9 mouse cellular contexts compared by ENCODE assay signal in genomic region chr17:66416841-66417313, GRCm38 (mm10). TPM values are rescaled to one million over a fixed set of nuclear protein-coding genes. Genes with fewer than 3 reads are reported as not detected.
DNase-seq lines count a peak whose midpoint lies in the region; ATAC-seq and TF ChIP-seq lines count a peak whose summit lies in the region.
"Had no signal": no experiment of that assay in that cellular context is flagged by ENCODE, and none has a peak within 500 bp of the region (broad histone marks: within the 10 kb centered on the region; RNA-seq: fewer than 3 reads in every experiment).

No protein-coding gene starts in this region.

- TF ChIP-seq CTCF in cerebellum, adult 2 months (IDR thresholded peaks at IDR 0.05; ENCODE audit: borderline replicate concordance, insufficient read depth, low read depth, low read length): 0 out of 2 replicates have a peak, but pooled peaks have one; percentile 12
- TF ChIP-seq CTCF in kidney, postnatal 0 days (IDR thresholded peaks at IDR 0.05; ENCODE audit: low read depth): peak; percentile 35; the same call in 1 of the 2 replicates
- TF ChIP-seq CTCF in lung, embryonic 14.5 days (IDR thresholded peaks at IDR 0.05; ENCODE audit: low read depth): peak; percentile 38

- H3K27me3 ChIP-seq in cerebellum, adult 2 months (ENCODE audit: control insufficient read depth, insufficient read depth, low read length): no peaks in the 10 kb centered on the region
- no peaks in the 10 kb centered on the region for H3K27me3 ChIP-seq in kidney, postnatal 0 days (ENCODE audit: insufficient read depth, low read length)
- H3K27me3 ChIP-seq in lung, embryonic 14.5 days (ENCODE audit: insufficient read depth, low read length): no peaks in the 10 kb centered on the region

- H3K4me2 ChIP-seq in kidney, postnatal 0 days (ENCODE audit: low read length): peak overlapping the region; percentile 58
- peak overlapping the region; percentile 58 for H3K4me2 ChIP-seq in lung, embryonic 14.5 days

- 0 out of 2 replicates have a peak overlapping the region, but pooled peaks have one; percentile 40 for H3K9ac ChIP-seq in kidney, postnatal 0 days (ENCODE audit: low read depth, low read length)
- H3K9ac ChIP-seq in lung, embryonic 14.5 days: peak overlapping the region; percentile 33
- H3K9ac ChIP-seq: liver, embryonic 14.5 days had no signal

- peak overlapping the region; percentile 47; the same call in 1 of the 2 replicates for H3K27ac ChIP-seq in cerebellum, adult 2 months (ENCODE audit: insufficient read depth, low read length)
- peak overlapping the region; percentile 21; the same call in 1 of the 2 replicates for H3K27ac ChIP-seq in kidney, postnatal 0 days
- no peak overlapping the region; the same call in 1 of the 2 replicates for H3K27ac ChIP-seq in lung, embryonic 14.5 days (ENCODE audit: low read depth)
- H3K27ac ChIP-seq: liver, embryonic 14.5 days had no signal

- peak; percentile 59 for DNase-seq in adrenal gland, adult 2 months
- peak; percentile 57 to 65 for DNase-seq in cerebellum, adult 2 months
- peak; percentile 40 for DNase-seq in gastrocnemius, postnatal 10 days
- peak; percentile 90 for DNase-seq in kidney, postnatal 0 days (ENCODE audit: low spot score)
- peak; percentile 83 for DNase-seq in lung, embryonic 14.5 days
- DNase-seq in right cerebral cortex, adult 18-20 months: peak; percentile 60
- DNase-seq in spleen, adult 12 weeks (ENCODE audit: low spot score): no peak
- no peak for DNase-seq in urinary bladder, adult 2 months (ENCODE audit: low spot score)

- 3% methylated on average over 14 of the region's 14 CpGs for WGBS in cerebellum, adult 2 months
- 3% methylated on average over 14 of the region's 14 CpGs for WGBS in kidney, postnatal 0 days
- 17% methylated on average over 14 of the region's 14 CpGs for WGBS in lung, embryonic 14.5 days

- H3K4me1 ChIP-seq in cerebellum, adult 2 months (ENCODE audit: control insufficient read depth, insufficient read depth, low read length): peaks cover 49% of the 10 kb centered on the region
- peaks cover 14% of the 10 kb centered on the region for H3K4me1 ChIP-seq in kidney, postnatal 0 days (replicated peaks; ENCODE audit: insufficient read depth, low read length)
- peaks cover 20% of the 10 kb centered on the region for H3K4me1 ChIP-seq in lung, embryonic 14.5 days (ENCODE audit: insufficient read depth)

- H3K9me3 ChIP-seq in kidney, postnatal 0 days (replicated peaks; ENCODE audit: low read length): no peaks in the 10 kb centered on the region
- no peaks in the 10 kb centered on the region for H3K9me3 ChIP-seq in lung, embryonic 14.5 days (ENCODE audit: low read depth, low read length)

- no peak for TF ChIP-seq POLR2A in cerebellum, adult 2 months (IDR thresholded peaks at IDR 0.05; ENCODE audit: borderline replicate concordance, insufficient read depth, low read length)

- H3K4me3 ChIP-seq in cerebellum, adult 2 months (replicated peaks; ENCODE audit: insufficient read depth, low read depth, low read length): no peak overlapping the region
- H3K4me3 ChIP-seq in kidney, postnatal 0 days (replicated peaks; ENCODE audit: low read depth, low read length): peak overlapping the region; percentile 29
- H3K4me3 ChIP-seq in lung, embryonic 14.5 days (ENCODE audit: low read depth, low read length): no peak overlapping the region

- peak; percentile 50; the same call in 1 of the 2 replicates for ATAC-seq in kidney, postnatal 0 days (replicated peaks; ENCODE audit: low FRiP score, low read depth)
- peak; percentile 73 for ATAC-seq in lung, embryonic 14.5 days (ENCODE audit: insufficient read depth)

- H3K36me3 ChIP-seq in kidney, postnatal 0 days (ENCODE audit: insufficient read depth, low read length): no peaks in the 10 kb centered on the region
- no peaks in the 10 kb centered on the region for H3K36me3 ChIP-seq in lung, embryonic 14.5 days (ENCODE audit: insufficient read depth)

RNA-seq across cellular contexts. Expression of gene Mtcl1, which starts 32.7 kb away (rescaled TPM):
- 10 to 100 TPM in 1 of 2 experiments, 1 to 10 TPM in 1; 6.5 to 10.4 TPM for total RNA-seq in adrenal gland, adult 2 months (2021)
- polyA plus RNA-seq in adrenal gland, adult 2 months (2012; rRNA removed): 3.5 and 5.0 TPM in 2 replicates
- 106 and 115 TPM in 2 replicates for polyA plus RNA-seq in cerebellum, adult 2 months (2012; rRNA removed)
- total RNA-seq in gastrocnemius, postnatal 10 days (2021): 10 to 100 TPM in 1 of 2 experiments, 1 to 10 TPM in 1; 9.3 to 13.1 TPM
- 3.5 and 3.6 TPM in 2 replicates for polyA plus RNA-seq in kidney, postnatal 0 days (2015; fragmentation: Nextera tagmentation; extraction: Ambion mirVana)
- 10.7 and 14.3 TPM in 2 replicates for polyA plus RNA-seq in lung, embryonic 14.5 days (2014; fragmentation: Nextera tagmentation; extraction: Ambion mirVana)
- polyA plus RNA-seq in urinary bladder, adult 2 months (2012; rRNA removed): 5.8 and 9.0 TPM in 2 replicates

Comparison
In these comparisons a context has a peak if more than half of its experiments do, and no peak if none do; other contexts are left out.
1. DNase-seq: peak in adrenal gland, adult 2 months (single experiment), cerebellum, adult 2 months (2 of 2), gastrocnemius, postnatal 10 days (single experiment), kidney, postnatal 0 days (single experiment), lung, embryonic 14.5 days (single experiment) and right cerebral cortex, adult 18-20 months (single experiment); none in spleen, adult 12 weeks (single experiment) and urinary bladder, adult 2 months (single experiment).
2. Peak in every context shown above with its lines, with median percentiles within 50 percentile points of each other: CTCF ChIP-seq.